Mouse (Mus musculus) B cell, adult 2 months (primary cell): ENCODE data around the gene Set.
A peak's percentile ranks its signal among the peaks of the same experiment; 100 is the strongest.

Experiments
- DNase-seq, 2 experiments: peaks; one replicate each; pipeline ENCODE4 v3.0.0; 2022

The Set gene

DNA sequence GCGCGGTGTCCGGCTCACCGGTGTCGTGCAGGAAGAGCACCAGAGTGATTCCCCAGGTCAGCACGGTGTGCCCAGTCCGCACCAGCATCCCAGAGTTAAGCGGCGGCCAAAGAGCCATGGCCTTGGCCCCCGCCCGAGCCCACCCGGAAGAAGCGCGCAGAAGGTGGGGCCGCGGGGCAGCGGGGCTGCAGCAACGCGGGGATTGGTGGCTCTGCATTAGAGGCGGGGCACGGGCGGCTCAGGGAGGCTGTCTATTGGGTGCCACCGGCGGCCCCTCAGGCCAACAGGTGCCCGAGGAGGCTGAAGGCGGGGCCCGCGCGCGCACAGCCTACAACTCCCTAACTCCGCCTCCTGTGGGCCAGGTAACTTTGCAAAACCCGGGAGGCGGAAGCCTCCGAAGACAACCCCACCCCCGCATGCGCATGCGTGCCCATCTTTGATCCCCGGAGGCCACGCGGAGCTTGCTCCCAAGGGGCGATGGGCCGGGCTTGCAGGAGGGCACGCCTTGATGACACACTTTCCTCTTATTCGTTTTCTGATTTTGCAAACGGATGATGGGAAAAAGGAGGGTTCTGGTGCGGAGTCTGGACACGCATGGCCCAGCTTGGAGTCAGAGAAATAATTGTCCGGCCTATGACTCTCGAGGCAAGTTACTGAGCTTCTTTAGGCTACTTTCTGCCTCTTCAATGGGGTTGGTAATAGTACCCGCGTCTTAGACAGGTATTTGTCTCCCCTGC, 36.5 kb downstream of the Set start, which contains the start of gene Zdhhc12:
Gene Zdhhc12, minus strand, starts transcription at position 178 of the 737 bp plus-strand sequence.
- peak; percentile 98 to 99 for DNase-seq

DNA sequence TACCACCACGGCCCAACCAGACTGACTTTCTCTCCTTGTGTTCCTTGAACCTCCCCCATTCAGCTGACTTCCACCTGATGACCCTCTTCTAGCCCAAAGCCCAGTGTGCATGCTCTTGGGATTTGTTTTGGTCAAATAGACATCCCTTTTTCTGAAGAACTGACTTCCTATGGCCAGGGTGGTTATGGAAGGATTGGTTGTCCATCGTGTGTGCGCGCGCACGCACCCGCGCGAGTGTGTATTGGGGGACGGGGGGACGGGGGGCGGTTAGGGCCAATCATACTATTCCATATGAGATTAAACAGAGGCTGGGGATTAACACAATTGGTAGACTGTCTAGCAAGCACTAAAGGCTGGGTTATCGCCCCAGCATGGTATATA, 37.0 kb downstream of the Set start:
- DNase-seq: no peak

GRCm38 (mm10) chr2:30095882-30096527, 38.8 kb downstream of the Set start:
- peak; percentile 73 to 78 for DNase-seq

GRCm38 (mm10) chr2:30100214-30100613, 43.0 kb downstream of the Set start:
- DNase-seq: no peak

- peak; percentile 77 to 79 for DNase-seq
These were observed 49.2 kb downstream of the Set start for GRCm38 (mm10) chr2:30106364-30106763.

DNA sequence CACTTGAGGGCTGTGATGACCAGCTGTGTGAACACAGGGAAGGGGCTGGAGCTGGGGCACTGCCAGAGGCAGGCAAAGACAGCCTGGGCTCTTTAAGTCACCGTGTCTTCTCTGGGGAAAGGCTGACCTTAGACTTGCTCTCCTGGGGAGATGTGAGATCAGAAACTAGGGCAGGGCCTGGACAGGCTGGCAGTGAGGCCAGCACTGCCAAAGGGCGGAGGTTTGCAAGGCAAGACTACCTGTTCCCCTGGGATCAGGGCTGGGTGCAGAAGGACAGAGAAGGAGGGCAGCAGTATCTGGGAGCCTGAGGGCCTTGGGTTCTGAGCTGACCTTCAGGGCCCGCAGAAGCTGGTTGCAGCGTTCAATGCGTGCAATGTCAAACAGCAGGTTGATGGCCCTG, 50.5 kb downstream of the Set start:
- DNase-seq: no peak

DNA sequence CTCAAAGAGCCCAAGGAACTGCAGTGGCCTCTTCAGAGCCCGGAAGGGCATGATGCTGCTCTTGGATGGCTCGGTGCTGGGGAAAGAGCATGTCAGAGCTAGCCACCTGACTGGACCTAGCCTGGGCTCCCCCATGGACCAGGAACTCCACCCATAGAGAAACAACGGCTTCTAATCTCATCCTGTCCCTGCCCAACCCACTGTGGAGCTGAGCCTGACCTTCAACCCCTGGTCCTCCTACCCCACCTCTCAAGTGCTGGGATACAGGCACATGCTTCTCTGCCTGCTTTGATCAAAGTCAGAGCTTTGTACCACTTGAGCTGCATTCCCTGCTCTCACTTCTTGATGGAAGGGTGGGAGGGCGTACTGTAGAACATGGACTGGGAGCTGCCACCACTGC, 51.1 kb downstream of the Set start:
- no peak for DNase-seq

DNA sequence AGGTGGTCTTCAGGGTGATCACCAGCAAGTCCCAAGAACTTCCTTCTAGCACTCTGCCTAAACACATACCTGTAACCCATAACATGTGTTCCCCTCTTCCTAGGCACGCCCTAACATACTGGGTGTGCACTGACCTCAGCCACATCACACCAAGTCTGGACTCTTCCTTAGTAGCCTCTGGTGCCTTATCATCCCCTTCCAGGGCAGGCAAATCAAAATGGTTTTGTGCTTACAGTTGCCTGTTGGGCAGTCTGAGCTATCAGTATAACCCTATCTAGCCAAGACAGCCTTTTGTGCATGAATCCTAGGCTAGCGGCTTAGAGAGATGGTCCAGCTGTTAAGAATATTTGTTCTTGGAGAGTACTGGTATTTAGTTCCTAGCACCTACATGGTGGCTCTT, 54.3 kb downstream of the Set start:
- DNase-seq: no peak

DNA sequence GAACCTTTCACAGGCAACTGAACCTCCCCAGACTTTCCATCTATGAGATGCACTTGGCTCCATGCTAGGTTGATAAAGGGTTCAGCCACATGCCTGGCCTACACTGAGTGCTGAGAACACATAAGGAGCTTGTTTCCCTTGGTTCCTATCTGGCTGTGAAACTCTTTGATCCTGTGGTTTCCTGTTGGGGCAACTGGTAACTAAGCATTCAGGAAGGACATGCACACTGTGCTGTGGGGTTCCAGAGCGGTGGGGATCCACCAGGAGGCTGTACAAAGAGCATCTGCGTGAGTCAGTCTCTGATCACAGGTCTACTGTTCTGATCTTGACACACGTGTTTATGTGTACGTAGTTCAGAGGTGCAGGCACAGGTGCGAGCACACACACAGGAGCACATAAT, 55.4 kb downstream of the Set start:
- DNase-seq: no peak

- peak; percentile 68 to 73 for DNase-seq
These were observed 62.5 kb downstream of the Set start for GRCm38 (mm10) chr2:30119641-30120051.

- DNase-seq: no peak
These were observed 63.1 kb downstream of the Set start for GRCm38 (mm10) chr2:30120269-30120668.
